Mouse (Mus musculus) liver, embryonic 13.5 days (tissue): Measurements from ENCODE around the gene Gart. TPM values are rescaled to one million over a fixed set of nuclear protein-coding genes. Genes with fewer than 3 reads are reported as not detected.
"Not testable (repeated sequence)": the region's sequence is repeated elsewhere in the genome, so short reads cannot be mapped to it uniquely, and the experiment has no call there.

ENCODE experiments used
- ATAC-seq: fragments of 200-750 bp; cut with Nextera tagmentation; 2 replicates; pipeline ENCODE4 v1.8.0; 2017; ENCODE audit warnings: low read depth, mild to moderate bottlenecking, moderate number of reproducible peaks, moderate library complexity
- DNase-seq: peaks from one replicate; pipeline ENCODE4 v3.0.0; 2022
- H3K27ac ChIP-seq: fragments of 300-500 bp; sonication (generic); 2 replicates; pipeline ENCODE4 v1.5.1; 2015; ENCODE audit warnings: moderate library complexity, mild to moderate bottlenecking, inconsistent platforms
- H3K27me3 ChIP-seq: fragments of 300-500 bp; sonication (generic); 2 replicates; pipeline ENCODE4 v1.6.1; 2015; ENCODE audit warnings: mild to moderate bottlenecking, inconsistent platforms
- H3K36me3 ChIP-seq: fragments of 300-500 bp; sonication (generic); 2 replicates; pipeline ENCODE4 v1.6.1; 2015; ENCODE audit warnings: mild to moderate bottlenecking, inconsistent platforms
- H3K4me1 ChIP-seq: fragments of 300-500 bp; sonication (generic); replicated peaks from 2 replicates; pipeline ENCODE4 v1.6.1; 2015; ENCODE audit warnings: inconsistent platforms
- H3K4me2 ChIP-seq: fragments of 300-500 bp; sonication (generic); 2 replicates; pipeline ENCODE4 v1.6.1; 2015; ENCODE audit warnings: inconsistent platforms, mild to moderate bottlenecking, moderate library complexity
- H3K4me3 ChIP-seq: fragments of 300-500 bp; sonication (generic); replicated peaks from 2 replicates; pipeline ENCODE4 v1.5.1; 2015; ENCODE audit warnings: mild to moderate bottlenecking, inconsistent platforms
- H3K9ac ChIP-seq: fragments of 300-500 bp; sonication (generic); 2 replicates; pipeline ENCODE4 v1.6.1; 2015; ENCODE audit warnings: mild to moderate bottlenecking, inconsistent platforms
- H3K9me3 ChIP-seq: fragments of 300-500 bp; sonication (generic); replicated peaks from 2 replicates; pipeline ENCODE4 v1.6.1; 2016; ENCODE audit warnings: inconsistent platforms
- WGBS: fragments of 180-500 bp; shearing (Covaris S2); methylation state at CpG from one replicate; pipeline ENCODE4 v1.1.7; 2015; ENCODE audit not compliant: insufficient replicate concordance; 5-methylcytosine and 5-hydroxymethylcytosine counted together
- polyA plus RNA-seq: library from polyadenylated mRNA; unstranded; fragments of >200 nt; fragmentation: Nextera tagmentation; extraction: Ambion mirVana; gene quantifications from 2 replicates; pipeline ENCODE4 v1.2.1, GENCODE M21; 2015

The Gart gene
- polyA plus RNA-seq, 1 experiment from 2014 or later = 116 TPM

- DNase-seq (peak; percentile 95), ATAC-seq (peak; percentile 88)
- Histone ChIP-seq H3K4me3 (peak within 1 kb of the TSS; percentile 87), H3K9ac (peak within 1 kb of the TSS; percentile 91), H3K4me1 (peaks cover 49% of the 10 kb centered on the region), H3K9me3 (no peaks in the 10 kb centered on the region), H3K27ac (peak within 1 kb of the TSS; percentile 99), H3K27me3 (no peaks in the 10 kb centered on the region), H3K36me3 (peaks cover 31% of the 10 kb centered on the region), H3K4me2 (peak within 1 kb of the TSS; percentile 98)
- under 1% methylated on average over 69 of the region's 70 CpGs for WGBS
These were observed 888 bp upstream of the Gart start, which contains the start of gene Son for GRCm38 (mm10) chr16:91647461-91648219. Son (plus strand) TSS chr16:91647506.

GRCm38 (mm10) chr16:91645995-91646602 is 653 bp downstream of the Gart start:
- no peak for ATAC-seq
- WGBS = under 1% methylated on average over 11 of the region's 11 CpGs

GRCm38 (mm10) chr16:91645420-91645819 is 1.3 kb downstream of the Gart start:
- Histone ChIP-seq H3K4me3 (peak overlapping the region; percentile 87), H3K4me2 (peak overlapping the region; percentile 98), H3K36me3 (peaks cover 34% of the 10 kb centered on the region), H3K4me1 (peaks cover 32% of the 10 kb centered on the region)
- not testable (repeated sequence) for H3K9me3 ChIP-seq, ATAC-seq, H3K9ac ChIP-seq, DNase-seq, H3K27ac ChIP-seq, H3K27me3 ChIP-seq
- 40% methylated on average over 1 of the region's 2 CpGs for WGBS

More at GRCm38 (mm10) chr16:91645995-91646602, 653 bp downstream of the Gart start:
- Histone ChIP-seq H3K9ac (peak overlapping the region; percentile 91), H3K36me3 (peaks cover 32% of the 10 kb centered on the region), H3K27me3 (no peaks in the 10 kb centered on the region), H3K4me3 (peak overlapping the region; percentile 87), H3K4me2 (peak overlapping the region; percentile 98), H3K4me1 (peaks cover 37% of the 10 kb centered on the region), H3K27ac (peak overlapping the region; percentile 99), H3K9me3 (no peaks in the 10 kb centered on the region)
- DNase-seq = peak; percentile 32

GRCm38 (mm10) chr16:91644901-91645300 is 1.9 kb downstream of the Gart start:
- Histone ChIP-seq H3K36me3 (peaks cover 39% of the 10 kb centered on the region), H3K4me3 (peak overlapping the region; percentile 15; the same call in 1 of the 2 replicates), H3K27ac (0 out of 2 replicates have a peak overlapping the region, but pooled peaks have one; percentile 20), H3K4me1 (peaks cover 28% of the 10 kb centered on the region), H3K9me3 (no peaks in the 10 kb centered on the region), H3K27me3 (no peaks in the 10 kb centered on the region), H3K4me2 (peak overlapping the region; percentile 33), H3K9ac (no peak overlapping the region)
- ATAC-seq (no peak), DNase-seq (no peak)
- 39% methylated on average over 2 of the region's 2 CpGs for WGBS

- no peak overlapping the region for H3K27ac ChIP-seq
- WGBS = 84% methylated on average over 8 of the region's 8 CpGs
- peaks cover 17% of the 10 kb centered on the region for H3K4me1 ChIP-seq
- no peak overlapping the region for H3K9ac ChIP-seq
- ATAC-seq (no peak), DNase-seq (no peak)
- H3K27me3 ChIP-seq = no peaks in the 10 kb centered on the region
- no peak overlapping the region for H3K4me2 ChIP-seq
- H3K9me3 ChIP-seq = no peaks in the 10 kb centered on the region
- H3K36me3 ChIP-seq = peaks cover 86% of the 10 kb centered on the region
- no peak overlapping the region for H3K4me3 ChIP-seq
These were observed 6.6 kb downstream of the Gart start for GRCm38 (mm10) chr16:91640171-91640570.

- ATAC-seq (no peak), DNase-seq (no peak)
- no peak overlapping the region for H3K27ac ChIP-seq
- whole genome bisulfite sequencing = 83% methylated on average over 2 of the region's 2 CpGs
- no peak overlapping the region for H3K4me3 ChIP-seq
- H3K9ac ChIP-seq = no peak overlapping the region
- no peak overlapping the region for H3K4me2 ChIP-seq
- H3K9me3 ChIP-seq = no peaks in the 10 kb centered on the region
- peaks cover 90% of the 10 kb centered on the region for H3K36me3 ChIP-seq
- H3K27me3 ChIP-seq = no peaks in the 10 kb centered on the region
- H3K4me1 ChIP-seq = peaks cover 16% of the 10 kb centered on the region
These were observed 7.1 kb downstream of the Gart start for GRCm38 (mm10) chr16:91639636-91640035.

- Histone ChIP-seq H3K9ac (no peak overlapping the region), H3K27ac (no peak overlapping the region), H3K4me2 (no peak overlapping the region), H3K4me3 (no peak overlapping the region), H3K27me3 (no peaks in the 10 kb centered on the region), H3K4me1 (peaks cover 11% of the 10 kb centered on the region), H3K36me3 (peaks cover 95% of the 10 kb centered on the region), H3K9me3 (no peaks in the 10 kb centered on the region)
- DNase-seq = no peak
- ATAC-seq = no peak
- WGBS = 90% methylated on average over 5 of the region's 5 CpGs
These were observed 7.6 kb downstream of the Gart start for GRCm38 (mm10) chr16:91639161-91639560.

GRCm38 (mm10) chr16:91633641-91634040 is 13.1 kb downstream of the Gart start:
- Histone ChIP-seq H3K9me3 (no peaks in the 10 kb centered on the region), H3K27ac (no peak overlapping the region), H3K4me2 (no peak overlapping the region), H3K36me3 (peaks cover 95% of the 10 kb centered on the region), H3K4me3 (no peak overlapping the region), H3K27me3 (no peaks in the 10 kb centered on the region), H3K4me1 (0 out of 2 replicates have a peak, but pooled peaks cover 3% of the 10 kb centered on the region), H3K9ac (no peak overlapping the region)
- 82% methylated on average over 12 of the region's 12 CpGs for WGBS
- no peak for ATAC-seq
- no peak for DNase-seq

- ATAC-seq (no peak), DNase-seq (no peak)
- no peaks in the 10 kb centered on the region for H3K27me3 ChIP-seq
- no peak overlapping the region for H3K27ac ChIP-seq
- H3K9me3 ChIP-seq = no peaks in the 10 kb centered on the region
- 0 out of 2 replicates have a peak, but pooled peaks cover 3% of the 10 kb centered on the region for H3K4me1 ChIP-seq
- no peak overlapping the region for H3K9ac ChIP-seq
- H3K4me3 ChIP-seq = no peak overlapping the region
- H3K36me3 ChIP-seq = peaks cover 95% of the 10 kb centered on the region
- no peak overlapping the region for H3K4me2 ChIP-seq
- 88% methylated on average over 7 of the region's 7 CpGs for WGBS
These were observed 13.8 kb downstream of the Gart start for GRCm38 (mm10) chr16:91632940-91633339.

- no peak overlapping the region for H3K9ac ChIP-seq
- ATAC-seq (0 out of 2 replicates have a peak, but pooled peaks have one; percentile 17), DNase-seq (no peak)
- H3K9me3 ChIP-seq = no peaks in the 10 kb centered on the region
- WGBS = 91% methylated on average over 5 of the region's 5 CpGs
- no peak overlapping the region for H3K4me2 ChIP-seq
- H3K4me1 ChIP-seq = 0 out of 2 replicates have a peak, but pooled peaks cover 3% of the 10 kb centered on the region
- H3K36me3 ChIP-seq = peaks cover 95% of the 10 kb centered on the region
- no peak overlapping the region for H3K27ac ChIP-seq
- no peak overlapping the region for H3K4me3 ChIP-seq
- H3K27me3 ChIP-seq = no peaks in the 10 kb centered on the region
These were observed 14.3 kb downstream of the Gart start for GRCm38 (mm10) chr16:91632439-91632838.

- H3K4me3 ChIP-seq = no peak overlapping the region
- H3K9ac ChIP-seq = no peak overlapping the region
- 0 out of 2 replicates have a peak, but pooled peaks cover 3% of the 10 kb centered on the region for H3K4me1 ChIP-seq
- H3K36me3 ChIP-seq = peaks cover 95% of the 10 kb centered on the region
- no peak overlapping the region for H3K4me2 ChIP-seq
- DNase-seq (no peak), ATAC-seq (no peak)
- no peak overlapping the region for H3K27ac ChIP-seq
- 78% methylated on average over 1 of the region's 1 CpGs for WGBS
- H3K27me3 ChIP-seq = no peaks in the 10 kb centered on the region
- no peaks in the 10 kb centered on the region for H3K9me3 ChIP-seq
These were observed 16.2 kb downstream of the Gart start for GRCm38 (mm10) chr16:91630584-91630983.
